Mouse (Mus musculus) forebrain, embryonic 13.5 days (tissue): Measurements from ENCODE around the gene D2hgdh. TPM values are rescaled to one million over a fixed set of nuclear protein-coding genes. Genes with fewer than 3 reads are reported as not detected.
"Not testable (repeated sequence)": the region's sequence is repeated elsewhere in the genome, so short reads cannot be mapped to it uniquely, and the experiment has no call there.

ENCODE experiments used
- ATAC-seq: fragments of 200-750 bp; cut with Nextera tagmentation; 2 replicates; pipeline ENCODE4 v1.8.0; 2017
- H3K27ac ChIP-seq: fragments of 300-500 bp; sonication (generic); 2 replicates; pipeline ENCODE4 v1.5.1; 2015; ENCODE audit warnings: inconsistent platforms, mild to moderate bottlenecking, moderate library complexity
- H3K27me3 ChIP-seq: fragments of 300-500 bp; sonication (generic); 2 replicates; pipeline ENCODE4 v1.6.1; 2015; ENCODE audit warnings: mild to moderate bottlenecking, inconsistent platforms
- H3K36me3 ChIP-seq: fragments of 300-500 bp; sonication (generic); 2 replicates; pipeline ENCODE4 v1.6.1; 2015; ENCODE audit warnings: mild to moderate bottlenecking, inconsistent platforms; ENCODE audit not compliant: poor library complexity, severe bottlenecking
- H3K4me1 ChIP-seq: fragments of 300-500 bp; sonication (generic); 2 replicates; pipeline ENCODE4 v1.6.1; 2015; ENCODE audit warnings: inconsistent platforms
- H3K4me2 ChIP-seq: fragments of 300-500 bp; sonication (generic); 2 replicates; pipeline ENCODE4 v1.6.1; 2015; ENCODE audit warnings: inconsistent platforms, mild to moderate bottlenecking, moderate library complexity
- H3K4me3 ChIP-seq: fragments of 300-500 bp; sonication (generic); 2 replicates; pipeline ENCODE4 v1.5.1; 2015; ENCODE audit warnings: mild to moderate bottlenecking, inconsistent platforms
- H3K9ac ChIP-seq: fragments of 300-500 bp; sonication (generic); 2 replicates; pipeline ENCODE4 v1.6.1; 2015; ENCODE audit warnings: mild to moderate bottlenecking, inconsistent platforms
- H3K9me3 ChIP-seq: fragments of 300-500 bp; sonication (generic); replicated peaks from 2 replicates; pipeline ENCODE4 v1.6.1; 2016; ENCODE audit warnings: inconsistent platforms
- WGBS: fragments of 180-500 bp; shearing (Covaris S2); methylation state at CpG from one replicate; pipeline ENCODE4 v1.1.7; 2015; 5-methylcytosine and 5-hydroxymethylcytosine counted together
- polyA plus RNA-seq: library from polyadenylated mRNA; unstranded; fragments of >200 nt; fragmentation: Nextera tagmentation; extraction: Ambion mirVana; gene quantifications from 2 replicates; pipeline ENCODE4 v1.2.1, GENCODE M21; 2015

The D2hgdh gene
- polyA plus RNA-seq, 1 experiment from 2014 or later = 15.0 TPM

DNA sequence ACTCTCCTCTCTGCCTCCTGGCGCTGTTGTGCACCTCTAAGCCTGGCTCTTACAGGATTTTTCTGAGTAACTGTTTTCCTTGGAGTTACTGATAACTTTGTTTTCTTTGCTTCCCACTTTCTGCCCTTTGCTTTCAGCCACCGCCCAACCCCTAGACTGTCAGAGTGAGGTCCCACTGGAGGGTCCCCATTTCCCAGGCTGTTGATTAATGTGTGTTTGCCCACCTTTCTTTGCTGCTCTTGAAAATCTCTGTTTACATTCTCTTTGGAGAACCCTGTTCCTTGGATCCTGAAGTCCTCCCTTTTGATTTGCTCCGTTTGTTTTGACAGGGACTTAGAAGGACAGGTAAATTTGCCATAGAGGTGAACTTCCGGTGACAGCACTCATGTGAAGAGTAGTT is 15.8 kb upstream of the D2hgdh start:
- H3K4me3 ChIP-seq = no peak overlapping the region
- no peak for ATAC-seq
- H3K4me1 ChIP-seq = peaks cover 17% of the 10 kb centered on the region
- no peak overlapping the region for H3K27ac ChIP-seq
- no peak overlapping the region for H3K4me2 ChIP-seq
- H3K9ac ChIP-seq = no peak overlapping the region
- H3K36me3 ChIP-seq = peaks cover 76% of the 10 kb centered on the region
- H3K9me3 ChIP-seq = no peaks in the 10 kb centered on the region
- H3K27me3 ChIP-seq = no peaks in the 10 kb centered on the region
- WGBS = 97% methylated on average over 4 of the region's 4 CpGs

DNA sequence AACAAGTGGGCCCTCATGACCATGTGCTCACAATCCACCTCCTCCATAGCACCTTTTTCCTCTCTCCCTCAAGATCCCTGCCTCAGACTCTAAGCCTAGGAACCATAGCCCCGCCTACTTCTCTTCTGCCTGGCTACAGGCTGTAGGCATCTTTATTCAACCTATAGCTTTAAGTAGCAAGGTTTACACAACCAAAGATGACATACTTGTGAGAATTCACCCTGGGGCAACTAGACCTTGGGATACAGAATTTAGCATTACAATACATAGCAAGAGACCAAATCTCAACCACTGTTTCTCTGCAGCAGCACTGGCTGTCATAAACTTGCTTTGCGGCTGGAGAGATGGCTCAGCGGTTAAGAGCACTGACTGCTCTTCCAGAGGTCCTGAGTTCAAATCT is 14.7 kb upstream of the D2hgdh start:
- no peak overlapping the region for H3K4me3 ChIP-seq
- H3K4me1 ChIP-seq = peaks cover 10% of the 10 kb centered on the region
- no peaks in the 10 kb centered on the region for H3K9me3 ChIP-seq
- no peak overlapping the region for H3K4me2 ChIP-seq
- ATAC-seq = no peak
- H3K36me3 ChIP-seq = peaks cover 88% of the 10 kb centered on the region
- H3K9ac ChIP-seq = no peak overlapping the region
- no peak overlapping the region for H3K27ac ChIP-seq
- no peaks in the 10 kb centered on the region for H3K27me3 ChIP-seq
- 98% methylated on average over 3 of the region's 3 CpGs for WGBS

DNA sequence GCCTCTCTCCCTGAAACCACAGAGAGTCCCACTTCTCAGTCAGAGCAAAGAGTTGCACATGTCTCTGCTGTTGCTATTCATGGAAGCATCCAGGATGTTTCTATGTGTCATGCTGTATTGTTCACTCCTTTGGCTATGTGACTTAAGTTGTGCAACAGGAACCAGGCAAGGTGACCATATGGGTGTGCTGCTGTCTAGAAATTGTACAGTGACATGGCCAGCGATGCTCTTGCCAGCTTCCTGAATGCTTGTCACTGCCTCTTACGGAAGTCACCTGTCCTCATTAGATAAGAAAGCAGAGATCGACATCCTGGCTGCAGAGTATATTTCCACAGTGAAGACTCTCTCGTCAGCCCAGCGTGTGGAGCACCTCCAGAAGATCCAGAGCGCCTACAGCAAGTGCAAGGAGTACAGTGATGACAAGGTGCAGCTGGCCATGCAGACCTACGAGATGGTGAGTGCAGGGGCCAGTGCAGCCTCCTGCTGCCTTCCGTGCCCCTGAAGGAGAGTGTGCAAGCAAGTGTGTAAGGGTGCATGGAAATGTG is 13.1 kb upstream of the D2hgdh start:
- no peaks in the 10 kb centered on the region for H3K27me3 ChIP-seq
- no peak overlapping the region for H3K4me2 ChIP-seq
- H3K4me3 ChIP-seq = no peak overlapping the region
- no peak overlapping the region for H3K27ac ChIP-seq
- no peaks in the 10 kb centered on the region for H3K9me3 ChIP-seq
- H3K4me1 ChIP-seq = no peaks in the 10 kb centered on the region
- H3K36me3 ChIP-seq = peaks cover 93% of the 10 kb centered on the region
- ATAC-seq = no peak
- 92% methylated on average over 8 of the region's 8 CpGs for WGBS
- no peak overlapping the region for H3K9ac ChIP-seq

DNA sequence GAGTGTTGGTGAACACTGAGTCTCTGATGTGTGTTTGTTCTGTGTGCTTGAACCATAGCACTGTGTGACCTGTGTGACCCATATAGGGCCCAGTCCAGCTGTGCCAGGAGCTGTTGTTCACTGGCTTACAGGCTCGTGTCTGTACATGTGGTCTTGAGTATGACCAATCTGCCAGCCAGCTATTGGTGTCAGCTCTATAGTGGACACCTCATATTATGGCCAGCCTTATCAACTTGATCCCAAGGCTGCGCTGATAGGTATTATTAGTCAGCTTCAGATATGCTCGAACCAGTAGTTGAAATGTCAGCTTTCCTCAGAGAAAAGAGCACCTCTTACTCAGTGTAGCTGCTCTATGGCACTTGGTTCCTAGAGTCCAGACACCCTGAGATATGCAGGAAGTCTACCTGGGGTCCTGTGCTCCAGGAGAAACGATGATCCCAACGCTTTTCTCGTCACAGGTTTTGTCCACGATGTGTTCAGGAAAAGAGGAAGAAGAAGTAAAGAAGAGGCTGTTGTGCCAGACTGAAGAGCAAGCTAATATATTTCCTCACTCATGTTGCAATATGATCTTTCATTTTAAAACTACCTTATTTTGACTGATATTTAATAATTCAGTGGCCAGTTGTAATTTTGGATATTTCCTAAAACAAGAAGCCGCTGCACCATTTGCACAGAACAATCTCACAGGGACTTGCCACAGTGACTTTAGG is 6.7 kb upstream of the D2hgdh start:
- Histone ChIP-seq H3K27me3 (no peaks in the 10 kb centered on the region), H3K9ac (no peak overlapping the region), H3K4me1 (no peaks in the 10 kb centered on the region), H3K9me3 (no peaks in the 10 kb centered on the region), H3K36me3 (peaks cover 85% of the 10 kb centered on the region), H3K27ac (no peak overlapping the region), H3K4me3 (no peak overlapping the region), H3K4me2 (no peak overlapping the region)
- 94% methylated on average over 8 of the region's 8 CpGs for WGBS
- ATAC-seq = no peak

DNA sequence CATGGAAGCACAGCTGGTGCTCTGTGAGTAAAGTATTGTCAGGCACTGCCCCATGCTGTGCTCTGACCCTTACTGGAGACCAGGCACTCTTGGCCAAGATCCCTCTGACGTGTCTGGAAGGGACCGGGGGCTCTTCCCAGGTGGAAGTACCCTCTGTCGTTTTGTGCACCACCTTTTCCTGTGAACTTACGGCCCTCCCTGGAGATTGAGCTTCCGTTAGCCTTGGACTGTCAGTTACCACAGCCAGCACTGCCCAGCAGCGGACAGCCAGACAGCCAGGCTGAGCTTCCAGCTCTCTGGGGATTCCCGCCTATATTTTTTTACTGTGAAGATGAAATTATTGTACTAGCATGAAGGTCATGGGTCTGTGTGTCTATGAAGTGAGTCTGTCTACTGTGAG is 6.0 kb upstream of the D2hgdh start:
- Histone ChIP-seq H3K27ac (no peak overlapping the region), H3K9me3 (no peaks in the 10 kb centered on the region), H3K27me3 (no peaks in the 10 kb centered on the region), H3K9ac (no peak overlapping the region), H3K4me1 (no peaks in the 10 kb centered on the region), H3K4me3 (no peak overlapping the region), H3K4me2 (no peak overlapping the region), H3K36me3 (peaks cover 78% of the 10 kb centered on the region)
- no peak for ATAC-seq
- 87% methylated on average over 7 of the region's 7 CpGs for WGBS

DNA sequence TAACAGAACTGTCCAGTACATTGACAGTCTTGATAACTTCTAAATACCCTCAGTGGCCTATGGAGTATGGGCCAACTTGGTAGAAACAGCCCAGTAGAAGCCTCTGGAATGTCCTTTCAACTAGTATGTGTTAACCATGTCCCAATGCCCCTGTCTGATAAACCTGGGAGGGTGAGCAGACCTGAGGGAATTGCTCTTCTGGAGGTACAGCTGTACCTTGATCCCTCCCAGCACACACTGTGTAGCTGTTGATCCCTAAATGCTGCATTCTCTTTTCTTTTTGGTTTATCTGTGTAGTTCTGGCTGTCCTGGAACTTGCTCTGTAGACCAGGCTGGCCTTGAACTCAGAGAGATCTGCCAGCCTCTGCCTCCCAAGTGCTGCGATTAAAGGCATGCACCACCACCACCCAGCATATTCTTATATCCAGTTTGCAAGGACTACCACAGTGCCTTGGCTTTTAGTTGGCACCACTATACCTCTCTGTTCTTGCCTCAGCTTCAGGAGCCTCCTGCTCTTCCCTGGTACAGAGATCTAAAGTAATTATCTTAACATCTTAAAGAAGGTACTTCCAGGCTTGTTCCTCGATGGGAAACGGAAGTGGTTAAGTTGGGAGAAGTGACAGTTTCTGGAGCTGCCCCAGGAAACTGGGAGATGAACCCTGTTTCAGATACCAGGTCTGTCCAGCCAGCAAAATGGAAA is 763 bp upstream of the D2hgdh start:
- H3K27ac ChIP-seq = peak overlapping the region; percentile 89

DNA sequence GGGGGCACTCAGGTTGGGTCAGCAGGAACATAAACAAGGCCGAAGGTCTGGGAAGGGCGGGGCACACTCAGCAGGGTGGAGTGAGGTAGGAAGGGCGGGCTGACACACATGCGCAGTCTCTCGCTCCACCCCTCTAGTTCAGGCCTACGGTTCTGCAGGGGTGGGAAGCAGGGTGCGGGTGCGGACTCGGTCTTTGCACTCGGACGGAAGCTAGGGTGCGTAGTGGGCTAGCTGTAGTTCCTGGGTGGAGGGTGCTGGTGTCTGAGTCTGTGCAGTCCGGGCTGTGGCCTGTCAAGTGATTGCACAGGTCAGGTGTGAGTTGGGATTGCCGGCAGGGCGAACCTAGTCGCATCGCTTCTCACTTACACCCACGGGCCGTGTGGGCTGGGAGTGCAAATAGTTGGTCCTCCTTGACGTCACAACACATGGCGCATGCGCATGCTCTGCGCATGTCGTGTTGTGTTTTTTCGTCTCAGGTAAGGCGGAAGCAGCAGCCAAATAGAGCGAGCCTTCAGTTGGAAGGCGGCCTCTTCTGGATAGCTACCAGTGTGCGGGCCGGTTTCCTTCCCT is 481 bp downstream of the D2hgdh start:
- H3K9me3 ChIP-seq = no peaks in the 10 kb centered on the region
- peaks cover 16% of the 10 kb centered on the region for H3K4me1 ChIP-seq
- peak overlapping the region; percentile 89 for H3K27ac ChIP-seq
- peak overlapping the region; percentile 74 for H3K9ac ChIP-seq
- under 1% methylated on average over 30 of the region's 30 CpGs for WGBS
- peak overlapping the region; percentile 53 for H3K4me3 ChIP-seq
- ATAC-seq = peak; percentile 97
- H3K4me2 ChIP-seq = peak overlapping the region; percentile 78
- H3K36me3 ChIP-seq = peaks cover 13% of the 10 kb centered on the region
- H3K27me3 ChIP-seq = no peaks in the 10 kb centered on the region

More for the DNA sequence above, 763 bp upstream of the D2hgdh start:
- Histone ChIP-seq H3K27me3 (no peaks in the 10 kb centered on the region), H3K9me3 (no peaks in the 10 kb centered on the region), H3K4me2 (peak overlapping the region; percentile 78), H3K9ac (peak overlapping the region; percentile 74; the same call in 1 of the 2 replicates), H3K4me1 (peaks cover 16% of the 10 kb centered on the region), H3K4me3 (no peak overlapping the region), H3K36me3 (peaks cover 25% of the 10 kb centered on the region)
- no peak for ATAC-seq
- WGBS = 82% methylated on average over 3 of the region's 3 CpGs

DNA sequence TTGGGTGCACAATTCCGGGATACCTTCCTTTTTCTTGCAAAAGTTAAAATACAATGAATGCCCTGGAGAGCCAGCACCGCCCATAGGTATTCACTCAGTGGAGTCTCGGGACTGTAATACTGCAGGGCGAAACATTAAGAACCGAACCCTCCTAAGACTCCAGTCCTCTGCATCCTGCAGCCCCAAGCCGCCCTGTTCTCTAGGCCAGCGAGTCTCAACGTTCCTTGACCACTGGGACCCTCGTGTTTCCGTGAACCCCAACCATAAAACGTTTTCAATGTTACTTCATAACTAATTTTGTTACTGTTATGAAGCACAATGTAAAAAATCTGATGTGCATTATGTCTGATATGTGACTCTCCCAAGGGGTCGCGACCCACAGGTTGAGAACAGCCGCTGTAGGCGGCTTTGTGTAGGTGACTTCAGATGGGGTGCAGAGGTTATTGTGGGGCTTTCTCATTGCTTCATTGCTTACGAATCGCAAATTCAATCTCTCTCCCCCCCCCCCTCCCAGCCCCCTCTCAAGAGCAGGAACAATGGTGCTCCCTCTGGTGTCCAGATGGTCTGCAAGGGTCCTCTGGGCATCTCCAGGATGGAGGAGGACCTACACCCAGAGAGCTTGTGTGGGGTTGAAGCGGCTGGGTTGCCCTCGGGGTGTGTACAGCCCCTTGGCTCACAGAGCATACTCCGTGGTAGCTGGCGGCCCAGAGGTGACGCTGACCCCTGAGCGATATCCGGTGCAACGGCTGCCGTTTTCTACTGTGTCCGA is 1.2 kb downstream of the D2hgdh start:
- ATAC-seq = peak; percentile 48
- H3K27me3 ChIP-seq = no peaks in the 10 kb centered on the region
- H3K4me1 ChIP-seq = peaks cover 16% of the 10 kb centered on the region
- peaks cover 6% of the 10 kb centered on the region for H3K36me3 ChIP-seq
- peak overlapping the region; percentile 89 for H3K27ac ChIP-seq
- peak overlapping the region; percentile 74 for H3K9ac ChIP-seq
- no peaks in the 10 kb centered on the region for H3K9me3 ChIP-seq
- peak overlapping the region; percentile 53 for H3K4me3 ChIP-seq
- peak overlapping the region; percentile 78 for H3K4me2 ChIP-seq
- WGBS = 46% methylated on average over 27 of the region's 27 CpGs

DNA sequence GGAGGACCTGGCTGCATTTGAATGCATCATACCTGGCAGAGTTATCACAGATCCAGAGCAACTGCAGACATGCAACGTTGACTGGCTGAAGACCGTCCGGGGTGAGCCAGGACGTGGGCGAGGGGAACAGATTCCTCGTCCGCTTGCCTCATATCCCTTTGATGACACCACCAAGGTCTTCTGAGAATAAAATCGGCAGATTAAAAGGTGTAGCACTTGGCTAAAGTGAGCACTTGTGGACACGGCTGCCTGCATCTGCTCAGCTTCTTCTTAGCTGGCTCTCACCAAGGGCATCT is 1.8 kb downstream of the D2hgdh start:
- Histone ChIP-seq H3K4me2 (peak overlapping the region; percentile 78), H3K9ac (no peak overlapping the region), H3K27ac (no peak overlapping the region), H3K4me3 (no peak overlapping the region), H3K4me1 (peaks cover 16% of the 10 kb centered on the region), H3K27me3 (no peaks in the 10 kb centered on the region), H3K36me3 (peaks cover under 1% of the 10 kb centered on the region; the same call in 1 of the 2 replicates), H3K9me3 (no peaks in the 10 kb centered on the region)
- ATAC-seq = no peak
- 98% methylated on average over 9 of the region's 9 CpGs for WGBS

DNA sequence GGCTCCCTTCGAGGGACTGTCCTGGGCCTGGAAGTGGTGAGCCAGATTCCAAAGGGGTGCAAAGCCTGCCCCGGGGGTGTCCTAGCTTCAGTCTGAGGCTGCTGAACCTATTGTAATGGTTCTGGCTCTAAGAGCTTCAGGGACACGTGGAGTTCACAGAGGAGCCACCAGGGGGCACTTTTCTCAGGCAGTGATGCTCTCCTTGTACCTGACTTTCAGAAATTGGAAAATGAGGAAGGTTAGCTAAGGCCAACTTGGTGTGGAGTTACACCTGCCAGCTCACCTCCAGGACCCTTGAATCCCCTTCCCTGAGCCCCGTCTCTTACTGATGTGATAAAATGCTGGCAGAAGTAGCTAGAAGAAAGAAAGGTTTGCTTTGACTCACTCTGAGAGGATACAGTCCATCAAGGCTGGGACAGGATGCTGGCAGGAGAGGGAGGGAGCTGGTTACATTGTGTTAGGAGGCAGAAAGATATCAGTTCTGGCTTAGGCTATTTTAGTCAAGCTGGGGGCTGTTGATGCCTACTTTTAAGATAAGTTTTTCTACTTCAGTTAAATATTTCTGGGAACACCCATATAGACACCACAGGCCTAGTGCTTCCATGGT is 8.1 kb downstream of the D2hgdh start:
- not testable (repeated sequence) for H3K27me3 ChIP-seq, H3K9me3 ChIP-seq, H3K4me1 ChIP-seq, H3K4me2 ChIP-seq, H3K27ac ChIP-seq, H3K4me3 ChIP-seq, H3K9ac ChIP-seq
- 53% methylated on average over 3 of the region's 4 CpGs for WGBS
- H3K36me3 ChIP-seq = peaks cover 21% of the 10 kb centered on the region
- peak; percentile 50 for ATAC-seq

DNA sequence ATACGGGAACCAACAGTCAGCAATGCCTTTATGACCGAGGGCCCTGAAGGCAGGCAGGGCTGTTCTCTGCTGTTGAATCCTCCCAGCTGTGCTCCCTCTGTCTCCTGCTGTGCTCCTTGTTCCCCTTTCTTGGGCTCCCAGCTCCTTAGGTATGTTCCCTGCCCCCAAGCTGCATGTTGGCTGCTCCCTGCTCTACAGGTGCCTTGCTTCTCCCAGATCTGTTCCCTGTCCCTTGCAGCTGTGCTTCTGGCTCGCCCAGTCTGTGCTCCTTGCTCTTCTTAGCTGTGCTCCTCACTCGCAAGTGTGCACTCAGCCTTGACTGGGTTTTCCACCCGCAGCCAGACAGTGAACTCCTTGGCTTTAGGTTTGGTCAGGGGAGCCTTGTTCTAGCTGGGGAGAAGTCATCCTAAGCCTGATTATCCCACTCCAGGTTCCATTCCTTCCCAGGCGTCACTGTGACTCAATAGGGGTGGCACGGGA is 10.0 kb downstream of the D2hgdh start:
- Histone ChIP-seq H3K4me2 (no peak overlapping the region), H3K9ac (no peak overlapping the region), H3K4me1 (no peaks in the 10 kb centered on the region), H3K27ac (no peak overlapping the region), H3K36me3 (peaks cover 23% of the 10 kb centered on the region), H3K4me3 (no peak overlapping the region), H3K9me3 (no peaks in the 10 kb centered on the region), H3K27me3 (no peaks in the 10 kb centered on the region)
- no peak for ATAC-seq
- 90% methylated on average over 7 of the region's 7 CpGs for WGBS
